Mouse (Mus musculus) CH12.LX (cell line): ENCODE data around the gene Grid2. TPM values are rescaled to one million over a fixed set of nuclear protein-coding genes. Genes with fewer than 3 reads are reported as not detected.

Source experiments
- DNase-seq: peaks from one replicate; pipeline ENCODE4 v3.0.0-alpha.2; 2013; ENCODE audit errors: extremely low read depth
- H3K27ac ChIP-seq: 2 replicates; pipeline ENCODE4 v1.5.1; 2012; ENCODE audit warnings: low read depth, mild to moderate bottlenecking, control low read depth, moderate library complexity; ENCODE audit not compliant: insufficient read depth
- H3K27me3 ChIP-seq: replicated peaks from 2 replicates; pipeline ENCODE3; 2012; ENCODE audit warnings: inconsistent platforms
- H3K36me3 ChIP-seq, 2 experiments: replicated peaks in 1 of 2; 2 replicates each; pipeline versions ENCODE3 to v1.6.1; 2012; ENCODE audit warnings: inconsistent platforms in 1 of 2, low read length in 1 of 2, mild to moderate bottlenecking in 1 of 2, mixed read lengths in 1 of 2, moderate library complexity in 1 of 2; ENCODE audit not compliant: control insufficient read depth in 1 of 2, insufficient read depth in 1 of 2
- H3K4me1 ChIP-seq, 2 experiments: 2 replicates each; pipeline ENCODE4 v1.6.1; 2012; ENCODE audit warnings: inconsistent platforms in 1 of 2, moderate library complexity in 1 of 2; ENCODE audit not compliant: insufficient read depth in 2 of 2, control insufficient read depth in 1 of 2
- H3K4me2 ChIP-seq: 2 replicates; pipeline ENCODE4 v1.6.1; 2012; ENCODE audit warnings: low read depth, mild to moderate bottlenecking, control low read depth; ENCODE audit not compliant: poor library complexity, insufficient read depth, severe bottlenecking
- H3K4me3 ChIP-seq, 3 experiments: fragments of 150-350 bp in 1 of 3; sonication (generic) in 1 of 3; replicated peaks in 1 of 3; 2 replicates each; pipeline versions ENCODE3 to v1.5.1; 2011 to 2012; ENCODE audit warnings: low read depth in 2 of 3, low read length in 2 of 3, mild to moderate bottlenecking in 2 of 3, moderate library complexity in 2 of 3, control low read depth in 1 of 3, improper control_type of control experiment in 1 of 3, inconsistent platforms in 1 of 3, mixed read lengths in 1 of 3; ENCODE audit not compliant: poor library complexity in 1 of 3
- H3K79me2 ChIP-seq: replicated peaks from 2 replicates; pipeline ENCODE4 v1.6.1; 2012; ENCODE audit warnings: mild to moderate bottlenecking, moderate library complexity; ENCODE audit not compliant: control insufficient read depth, poor library complexity, insufficient read depth, severe bottlenecking; ENCODE audit errors: extremely low read depth
- H3K9ac ChIP-seq: 2 replicates; pipeline ENCODE4 v1.6.1; 2012; ENCODE audit warnings: low read depth, mild to moderate bottlenecking, control low read depth, moderate library complexity; ENCODE audit not compliant: insufficient read depth
- H3K9me3 ChIP-seq: replicated peaks from 2 replicates; pipeline ENCODE3; 2012; ENCODE audit warnings: low read length, inconsistent platforms, mixed read lengths
- BHLHE40 ChIP-seq: IDR thresholded peaks from 2 replicates; pipeline ENCODE4 v1.6.1; 2011; ENCODE audit warnings: mild to moderate bottlenecking, low read depth, low read length, improper control_type of control experiment
- CHD2 ChIP-seq: IDR thresholded peaks from 2 replicates; pipeline ENCODE4 v1.6.1; 2011; ENCODE audit warnings: low read length, improper control_type of control experiment
- E2F4 ChIP-seq: IDR thresholded peaks from 2 replicates; pipeline ENCODE4 v1.6.1; 2011; ENCODE audit warnings: low read depth, low read length, improper control_type of control experiment; ENCODE audit not compliant: insufficient replicate concordance
- ELF1 ChIP-seq: IDR thresholded peaks from 2 replicates; pipeline ENCODE4 v1.6.1; 2014; ENCODE audit warnings: low read depth, mild to moderate bottlenecking, inconsistent platforms, low read length, improper control_type of control experiment
- EP300 ChIP-seq: IDR thresholded peaks from 2 replicates; pipeline ENCODE4 v1.6.1; 2011; ENCODE audit warnings: low read length, improper control_type of control experiment
- ETS1 ChIP-seq: conservative IDR thresholded peaks from 2 replicates; pipeline ENCODE4 v1.6.1; 2012; ENCODE audit warnings: low read depth, mild to moderate bottlenecking, inconsistent platforms, low read length, improper control_type of control experiment, moderate library complexity
- HCFC1 ChIP-seq: IDR thresholded peaks from 2 replicates; pipeline ENCODE4 v1.6.1; 2012; ENCODE audit warnings: low read depth, mild to moderate bottlenecking, inconsistent platforms, low read length, improper control_type of control experiment
- IRF4 ChIP-seq: IDR thresholded peaks from 2 replicates; pipeline ENCODE4 v1.6.1; 2014; ENCODE audit warnings: low read depth, mild to moderate bottlenecking, inconsistent platforms, low read length, improper control_type of control experiment
- JUN ChIP-seq: IDR thresholded peaks from 2 replicates; pipeline ENCODE4 v1.6.1; 2011; ENCODE audit warnings: low read depth, mild to moderate bottlenecking, low read length, improper control_type of control experiment, moderate library complexity; ENCODE audit not compliant: insufficient read depth
- JUND ChIP-seq: conservative IDR thresholded peaks from 2 replicates; pipeline ENCODE4 v1.6.1; 2011; ENCODE audit warnings: low read depth, low read length, improper control_type of control experiment
- KAT2A ChIP-seq: IDR thresholded peaks from 2 replicates; pipeline ENCODE4 v1.6.1; 2012; ENCODE audit warnings: low read length, improper control_type of control experiment, inconsistent platforms; ENCODE audit not compliant: insufficient replicate concordance
- MAFK ChIP-seq: IDR thresholded peaks from 2 replicates; pipeline ENCODE4 v1.6.1; 2011; ENCODE audit warnings: low read length, improper control_type of control experiment; ENCODE audit not compliant: insufficient replicate concordance
- MAX ChIP-seq: IDR thresholded peaks from 2 replicates; pipeline ENCODE4 v1.6.1; 2011; ENCODE audit warnings: low read length, improper control_type of control experiment
- MEF2A ChIP-seq: IDR thresholded peaks from 2 replicates; pipeline ENCODE4 v1.6.1; 2014; ENCODE audit warnings: low read depth, mild to moderate bottlenecking, inconsistent platforms, low read length, improper control_type of control experiment, borderline replicate concordance
- MYC ChIP-seq: IDR thresholded peaks from 2 replicates; pipeline ENCODE4 v1.6.1; 2011; ENCODE audit warnings: low read depth, mild to moderate bottlenecking, improper control_type of control experiment, low read length
- NELFE ChIP-seq: IDR thresholded peaks from 2 replicates; pipeline ENCODE4 v1.6.1; 2011; ENCODE audit warnings: low read depth, low read length, improper control_type of control experiment
- NRF1 ChIP-seq: IDR thresholded peaks from 2 replicates; pipeline ENCODE4 v1.6.1; 2014; ENCODE audit warnings: low read depth, mild to moderate bottlenecking, inconsistent platforms, low read length, improper control_type of control experiment, moderate library complexity
- PAX5 ChIP-seq: IDR thresholded peaks from 2 replicates; pipeline ENCODE4 v1.6.1; 2012; ENCODE audit warnings: low read length, inconsistent platforms, mixed read lengths
- RCOR1 ChIP-seq: conservative IDR thresholded peaks from 2 replicates; pipeline ENCODE4 v1.6.1; 2012; ENCODE audit warnings: low read depth, mild to moderate bottlenecking, inconsistent platforms, low read length, improper control_type of control experiment
- SMC3 ChIP-seq: IDR thresholded peaks from 2 replicates; pipeline ENCODE4 v1.6.1; 2011; ENCODE audit warnings: low read depth, low read length, improper control_type of control experiment
- TCF12 ChIP-seq: IDR thresholded peaks from 2 replicates; pipeline ENCODE4 v1.6.1; 2014; ENCODE audit warnings: low read depth, mild to moderate bottlenecking, inconsistent platforms, low read length, improper control_type of control experiment
- UBTF ChIP-seq: IDR thresholded peaks from 2 replicates; pipeline ENCODE4 v1.6.1; 2012; ENCODE audit warnings: low read depth, mild to moderate bottlenecking, inconsistent platforms, low read length, improper control_type of control experiment, moderate library complexity
- USF1 ChIP-seq: IDR thresholded peaks from 2 replicates; pipeline ENCODE4 v1.6.1; 2014; ENCODE audit warnings: low read depth, mild to moderate bottlenecking, inconsistent platforms, low read length, improper control_type of control experiment
- ZC3H11A ChIP-seq: IDR thresholded peaks from 2 replicates; pipeline ENCODE4 v1.6.1; 2012; ENCODE audit warnings: low read depth, mild to moderate bottlenecking, inconsistent platforms, low read length, improper control_type of control experiment
- ZKSCAN1 ChIP-seq: IDR thresholded peaks from 2 replicates; pipeline ENCODE4 v1.6.1; 2012; ENCODE audit warnings: low read depth, inconsistent platforms, low read length, improper control_type of control experiment, borderline replicate concordance
- dilution Hi-C: fragments of 300-500 bp; cut with MboI; formaldehyde crosslinking; loops from 2 replicates; pipeline ENCODE4 v1.14.3; 2020; ENCODE audit warnings: low sequenced_read_pairs; ENCODE audit not compliant: extremely low pct_unique_long_range_greater_than_20kb, extremely low pct_ligation_motif_present
- in situ Hi-C: fragments of 300-500 bp; cut with MboI; formaldehyde crosslinking; loops from 3 replicates; pipeline ENCODE4 v1.14.3; 2019; ENCODE audit warnings: low sequenced_read_pairs, low pct_ligation_motif_present, low pct_unique_long_range_greater_than_20kb, mixed read lengths
- polyA plus RNA-seq: library from polyadenylated mRNA; unstranded; fragments of >175 nt; gene quantifications from 2 replicates; pipeline ENCODE4 v1.2.1, GENCODE M21; 2012; ENCODE audit warnings: low read depth; ENCODE audit not compliant: insufficient read length
- total RNA-seq, 2 experiments: library from RNA; depleted of rRNA; stranded (reverse); fragments of 300-350 nt in 1 of 2; fragments of >200 nt in 1 of 2; gene quantifications; 2 replicates each; pipeline ENCODE4 v1.2.3; 2012 to 2014

Grid2 gene
- total and polyA plus RNA-seq, 3 experiments = not detected

DNA sequence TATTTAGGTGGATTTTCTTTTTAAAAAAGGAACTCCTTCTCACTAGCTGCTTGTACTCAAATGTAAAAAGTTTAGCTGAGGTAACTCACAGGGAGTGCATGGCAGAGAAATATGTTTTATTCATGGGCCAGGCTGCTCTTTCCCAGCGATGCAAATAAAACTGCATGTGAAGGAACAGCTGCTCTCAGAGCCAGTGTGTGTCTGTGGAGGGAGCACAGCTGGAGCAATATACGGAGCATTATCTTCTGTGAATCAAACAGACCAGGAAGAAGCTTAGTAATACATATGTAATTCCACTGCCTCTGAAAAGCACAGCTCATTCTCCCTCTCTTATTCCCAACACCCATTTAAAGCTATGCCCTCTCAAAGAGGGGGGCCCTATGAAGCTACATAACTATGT lies 607.0 kb downstream of the Grid2 start:
- no peak for DNase-seq
- Histone ChIP-seq H3K9me3 (peaks cover 18% of the 10 kb centered on the region), H3K36me3 (no peaks in the 10 kb centered on the region), H3K9ac (no peak overlapping the region), H3K79me2 (no peaks in the 10 kb centered on the region), H3K27ac (no peak overlapping the region), H3K4me1 (no peaks in the 10 kb centered on the region), H3K4me3 (no peak overlapping the region), H3K4me2 (no peak overlapping the region), H3K27me3 (no peaks in the 10 kb centered on the region)
- no peak for TF ChIP-seq NRF1
- TF ChIP-seq EP300 = no peak
- no peak for TF ChIP-seq CHD2
- TF ChIP-seq JUN = no peak
- no peak for TF ChIP-seq IRF4
- TF ChIP-seq TCF12 = no peak
- TF ChIP-seq UBTF = no peak
- no peak for TF ChIP-seq RCOR1
- TF ChIP-seq NELFE = no peak
- TF ChIP-seq PAX5 = no peak
- TF ChIP-seq USF1 = no peak
- TF ChIP-seq BHLHE40 = no peak
- TF ChIP-seq JUND = no peak
- TF ChIP-seq HCFC1 = no peak
- no peak for TF ChIP-seq MEF2A
- no peak for TF ChIP-seq E2F4
- TF ChIP-seq ZKSCAN1 = no peak
- no peak for TF ChIP-seq KAT2A
- dilution Hi-C loops = no loop called here
- in situ Hi-C loops = no loop called here

DNA sequence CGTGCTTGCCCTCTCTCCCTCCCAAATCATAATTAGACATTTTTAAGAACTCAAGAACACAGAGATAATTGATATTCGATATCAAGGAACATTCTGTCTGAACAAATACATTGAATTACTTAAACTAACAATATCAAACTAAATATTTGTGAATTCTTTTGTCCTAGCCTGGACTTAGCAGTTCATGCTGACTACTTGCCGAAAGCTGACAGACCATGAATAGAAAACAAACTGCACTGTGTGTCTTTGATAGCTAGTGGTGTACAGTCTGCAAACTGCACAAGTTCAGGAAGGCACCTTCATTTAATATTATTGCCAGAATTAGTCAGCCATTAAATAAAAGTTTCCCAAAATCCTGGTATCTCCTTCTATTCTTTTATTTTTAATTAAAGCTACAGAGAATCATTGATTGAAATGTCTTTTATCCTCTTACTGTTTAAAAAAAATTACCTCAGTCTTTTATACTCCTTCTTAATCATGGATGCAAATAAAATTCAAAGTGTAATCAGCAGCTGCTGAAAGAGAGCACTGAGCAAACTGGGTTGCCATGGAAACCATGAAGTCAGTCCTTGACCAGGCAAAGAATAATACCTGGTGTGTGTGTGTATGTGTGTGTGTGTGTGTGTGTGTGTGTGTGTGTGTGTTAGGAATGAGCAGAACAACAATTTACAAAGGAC lies 621.5 kb downstream of the Grid2 start:
- TF ChIP-seq ZC3H11A (no peak), ELF1 (no peak), CHD2 (no peak), JUN (no peak), SMC3 (no peak), MYC (no peak), MAFK (no peak), EP300 (no peak), IRF4 (no peak), ETS1 (no peak), JUND (no peak), ZKSCAN1 (no peak), UBTF (no peak), E2F4 (no peak), NRF1 (no peak), MAX (no peak)
- Histone ChIP-seq H3K9me3 (peaks cover 27% of the 10 kb centered on the region), H3K27me3 (no peaks in the 10 kb centered on the region), H3K36me3 (no peaks in the 10 kb centered on the region), H3K4me1 (no peaks in the 10 kb centered on the region), H3K4me3 (no peak overlapping the region), H3K79me2 (no peaks in the 10 kb centered on the region), H3K27ac (no peak overlapping the region), H3K4me2 (no peak overlapping the region), H3K9ac (no peak overlapping the region)
- in situ Hi-C loops (no loop called here), dilution Hi-C loops (no loop called here)
- DNase-seq = no peak
